Mouse (Mus musculus) megakaryocyte, embryonic 14.5 days (primary cell): Measurements from ENCODE around the gene Klhl6.

Source experiments
- FLI1 ChIP-seq: IDR thresholded peaks from 2 replicates; pipeline ENCODE4 v1.6.1; 2012; ENCODE audit warnings: low read length, inconsistent platforms, mixed read lengths
- GATA1 ChIP-seq: IDR thresholded peaks from 3 replicates; pipeline ENCODE4 v1.6.1; 2012; ENCODE audit warnings: mixed read lengths, low read length, inconsistent platforms, borderline replicate concordance

DNA sequence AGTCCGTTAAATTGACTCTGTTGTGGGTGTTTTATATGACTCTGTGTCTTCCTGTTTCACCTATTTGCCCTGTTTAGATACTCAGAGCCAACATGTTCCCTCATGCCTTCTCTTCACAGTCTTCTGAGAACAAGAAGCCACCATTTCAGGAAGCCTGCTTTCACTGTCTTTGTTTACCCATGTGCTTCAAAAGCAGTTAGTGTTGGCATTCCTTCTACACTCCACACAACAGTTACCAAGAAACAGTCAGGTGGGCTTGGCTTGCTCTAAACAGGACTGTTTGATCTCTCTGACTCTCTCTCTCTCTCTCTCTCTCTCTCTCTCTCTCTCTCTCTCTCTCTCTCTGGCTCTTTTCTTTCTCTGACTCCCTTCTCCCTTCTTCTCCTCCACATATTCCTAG is 64.6 kb downstream of the Klhl6 start:
- TF ChIP-seq GATA1 = no peak
- TF ChIP-seq FLI1 = no peak
